Mouse (Mus musculus) CD8-positive naive resting alpha-beta T cell, adult 2 months (primary cell): Measurements from ENCODE around the gene Tnip1.

ENCODE experiments used
- DNase-seq, 2 experiments: peaks; one replicate each; pipeline ENCODE4 v3.0.0; 2022; ENCODE audit warnings: low read depth in 2 of 2, low spot score in 2 of 2

Gene Tnip1

DNA sequence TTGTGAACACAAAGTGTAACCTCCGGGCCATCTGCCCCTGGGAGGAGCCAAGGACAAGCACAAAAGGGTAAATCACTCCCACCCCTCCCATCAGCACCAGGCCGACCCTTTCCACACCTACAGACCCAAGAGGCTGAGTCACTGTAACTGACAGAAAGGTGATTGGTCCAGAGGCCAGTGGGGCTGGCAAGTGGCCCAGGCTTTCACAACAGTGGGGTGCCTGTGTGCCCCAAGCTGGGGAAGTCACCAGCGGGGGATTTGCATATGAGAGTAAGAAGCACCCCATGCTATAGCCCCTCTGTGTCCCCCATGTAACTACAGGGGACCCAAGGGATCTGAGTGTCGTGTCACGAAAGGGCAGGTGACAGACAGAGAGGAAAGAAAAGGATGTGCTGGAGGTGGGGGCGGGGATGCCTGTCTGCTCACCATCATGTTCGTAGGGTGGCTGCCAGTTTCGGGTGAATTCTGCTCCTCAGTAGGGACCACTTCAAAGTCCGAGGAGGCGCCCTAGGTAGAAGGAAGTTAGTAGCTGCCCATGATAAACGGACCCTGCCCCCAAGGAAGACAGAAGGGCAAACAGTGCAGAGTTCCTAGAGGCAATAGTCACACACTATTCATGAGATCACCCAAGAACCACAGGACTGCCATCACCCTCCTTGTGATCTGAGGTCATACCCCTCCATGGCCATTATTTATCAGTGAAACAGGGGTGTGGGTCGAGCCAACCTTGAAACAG lies 26.5 kb downstream of the Tnip1 start:
- DNase-seq: no peak

DNA sequence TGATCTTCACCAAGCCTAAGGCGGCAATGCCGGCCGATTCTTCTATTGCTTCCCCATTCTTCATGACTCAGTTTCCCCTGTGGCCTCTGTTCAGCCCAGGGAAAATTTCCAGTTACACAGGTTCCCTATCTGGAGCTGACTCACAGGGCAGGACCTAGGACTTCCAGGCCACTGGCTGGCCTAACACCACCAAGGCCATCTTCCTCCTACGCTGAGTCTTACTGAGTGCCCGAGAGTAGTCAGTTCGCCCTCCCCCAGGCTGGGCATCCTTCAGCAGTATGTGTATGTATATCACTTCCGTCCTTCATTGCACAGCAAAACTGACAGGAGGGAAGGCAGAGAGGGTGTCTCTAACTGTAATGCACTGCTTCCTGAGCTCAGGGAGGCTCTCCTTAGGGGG lies 28.5 kb downstream of the Tnip1 start:
- no peak for DNase-seq

DNA sequence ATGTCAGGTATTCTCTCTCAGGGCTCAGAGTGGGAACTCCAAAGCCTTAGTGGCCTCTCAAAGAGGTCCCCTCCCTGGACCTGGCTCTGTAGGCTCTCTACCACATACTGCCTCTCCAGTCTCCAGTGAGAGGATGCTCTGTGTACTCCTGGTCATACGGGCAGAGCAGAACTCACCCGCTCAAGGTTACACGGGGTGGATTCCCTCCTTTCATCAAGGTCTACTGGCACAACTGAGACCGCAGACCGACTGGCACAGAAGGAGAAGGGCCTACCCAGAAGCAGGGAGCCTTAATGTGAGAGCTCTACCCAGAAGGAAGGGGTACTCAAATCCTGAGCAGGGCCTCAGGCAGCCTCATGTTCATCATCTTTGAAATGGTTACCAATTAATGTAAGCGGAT lies 30.2 kb downstream of the Tnip1 start:
- no peak for DNase-seq

DNA sequence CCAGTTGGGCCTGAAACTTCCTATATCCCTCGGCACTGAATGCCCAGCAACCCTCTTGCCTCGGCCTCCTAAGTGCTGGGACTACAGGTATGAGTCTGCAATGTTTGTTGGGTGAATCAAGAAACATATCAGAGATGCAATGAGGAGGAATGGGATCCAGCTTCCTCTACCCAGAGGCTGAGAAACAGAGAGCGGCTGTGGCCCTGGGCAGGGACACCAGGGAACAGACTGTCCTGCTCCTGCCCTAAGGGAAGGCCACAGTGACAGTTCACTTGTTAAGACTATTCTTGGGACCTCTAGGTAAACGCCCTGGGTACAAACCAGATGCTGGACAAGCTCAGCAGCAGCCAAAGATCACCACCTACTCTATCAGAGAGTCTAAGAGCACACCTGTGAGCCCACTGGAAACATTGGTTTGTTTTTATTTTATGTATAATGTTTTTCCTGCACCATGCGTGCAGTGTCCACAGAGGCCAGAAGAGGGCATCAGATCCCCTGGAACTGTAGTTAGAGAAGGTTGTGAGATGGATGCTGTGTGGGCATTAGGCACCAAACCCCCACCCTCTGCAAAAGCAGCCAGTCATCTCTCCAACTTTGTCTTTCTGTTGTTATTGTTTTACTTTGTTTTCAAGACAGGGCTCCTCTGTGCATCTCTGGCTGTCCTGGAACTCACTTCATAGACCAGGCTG lies 31.2 kb downstream of the Tnip1 start:
- peak; percentile 51 to 74 for DNase-seq

- DNase-seq: no peak
Measured at GRCm38 (mm10) chr11:54930318-54930979, 32.3 kb downstream of the Tnip1 start.

DNA sequence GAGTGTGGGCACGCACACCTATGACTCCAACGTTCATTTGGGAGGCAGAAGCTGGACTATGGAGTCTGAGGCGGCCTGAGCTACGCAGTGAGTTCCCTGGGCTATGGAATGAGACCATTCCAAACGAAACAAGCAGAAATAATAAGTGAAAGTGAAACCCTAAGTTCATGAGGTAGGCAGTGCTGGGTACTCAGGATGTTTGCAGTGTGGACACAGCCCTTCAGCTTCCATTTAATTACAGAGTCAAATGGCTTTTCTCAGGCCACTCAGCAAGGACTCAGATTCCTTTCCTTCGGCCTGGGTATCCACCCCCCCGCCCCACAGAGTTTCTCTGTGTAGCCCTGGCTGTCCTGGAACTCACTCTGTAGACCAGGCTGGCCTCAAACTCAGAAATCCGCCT lies 33.0 kb downstream of the Tnip1 start:
- no peak for DNase-seq

DNA sequence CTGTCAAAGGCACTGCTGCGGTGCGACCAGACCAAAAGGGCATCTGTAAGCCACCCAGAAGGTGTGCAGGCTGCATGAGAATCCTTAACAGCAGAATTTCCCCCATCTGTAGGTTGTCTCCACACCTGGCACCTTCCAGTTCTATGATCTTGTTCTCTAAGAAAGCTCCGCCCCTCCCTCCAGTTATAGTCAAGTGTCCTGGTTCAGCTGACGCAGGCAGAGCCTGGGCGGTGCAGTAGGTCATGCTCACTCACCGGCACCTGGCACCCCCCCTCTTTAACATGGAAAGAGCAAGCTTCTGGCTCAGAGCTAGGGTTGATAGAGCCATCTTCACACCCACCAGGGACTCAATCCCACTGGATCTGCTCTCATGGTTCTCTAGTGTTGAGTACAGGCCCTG lies 33.4 kb downstream of the Tnip1 start:
- DNase-seq: no peak

DNA sequence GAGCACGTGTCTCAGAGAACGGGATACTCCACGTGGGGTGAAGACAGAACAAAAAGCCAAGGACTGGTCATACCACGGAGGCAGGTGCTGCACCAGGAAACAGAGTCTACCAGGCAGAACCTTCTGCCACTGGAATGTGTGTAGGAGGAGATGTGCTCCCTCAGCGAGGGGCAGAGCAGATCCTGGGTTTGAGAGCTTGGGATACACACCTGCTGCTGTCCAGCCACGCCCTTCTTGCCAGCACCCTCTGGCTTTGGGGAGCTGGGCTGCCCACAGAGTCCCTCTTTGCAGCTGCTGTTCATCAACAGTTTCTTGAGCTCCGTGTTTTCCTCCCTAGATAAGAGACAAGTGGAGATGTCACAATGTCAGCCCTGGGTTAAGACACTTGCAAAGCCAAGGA lies 33.8 kb downstream of the Tnip1 start:
- DNase-seq: no peak

DNA sequence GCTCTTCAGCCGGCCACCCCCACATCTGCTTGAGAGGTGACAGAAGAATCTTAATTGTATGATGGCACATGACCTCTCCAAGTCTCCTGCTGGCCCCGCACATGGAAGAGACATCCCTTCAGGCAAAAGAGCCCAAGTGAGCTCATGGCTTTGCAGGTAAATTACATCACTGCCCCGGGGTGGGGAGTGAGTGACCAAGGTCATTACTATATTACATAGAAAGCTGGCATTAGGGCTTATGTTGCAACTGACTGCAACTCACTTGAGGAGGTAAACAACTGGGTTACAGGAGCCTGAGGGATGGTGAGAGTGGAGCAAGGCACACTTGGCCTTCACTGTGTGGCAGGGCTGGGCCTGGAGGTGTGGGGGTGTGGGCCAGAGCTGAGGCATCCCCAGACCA lies 34.5 kb downstream of the Tnip1 start:
- DNase-seq: no peak

DNA sequence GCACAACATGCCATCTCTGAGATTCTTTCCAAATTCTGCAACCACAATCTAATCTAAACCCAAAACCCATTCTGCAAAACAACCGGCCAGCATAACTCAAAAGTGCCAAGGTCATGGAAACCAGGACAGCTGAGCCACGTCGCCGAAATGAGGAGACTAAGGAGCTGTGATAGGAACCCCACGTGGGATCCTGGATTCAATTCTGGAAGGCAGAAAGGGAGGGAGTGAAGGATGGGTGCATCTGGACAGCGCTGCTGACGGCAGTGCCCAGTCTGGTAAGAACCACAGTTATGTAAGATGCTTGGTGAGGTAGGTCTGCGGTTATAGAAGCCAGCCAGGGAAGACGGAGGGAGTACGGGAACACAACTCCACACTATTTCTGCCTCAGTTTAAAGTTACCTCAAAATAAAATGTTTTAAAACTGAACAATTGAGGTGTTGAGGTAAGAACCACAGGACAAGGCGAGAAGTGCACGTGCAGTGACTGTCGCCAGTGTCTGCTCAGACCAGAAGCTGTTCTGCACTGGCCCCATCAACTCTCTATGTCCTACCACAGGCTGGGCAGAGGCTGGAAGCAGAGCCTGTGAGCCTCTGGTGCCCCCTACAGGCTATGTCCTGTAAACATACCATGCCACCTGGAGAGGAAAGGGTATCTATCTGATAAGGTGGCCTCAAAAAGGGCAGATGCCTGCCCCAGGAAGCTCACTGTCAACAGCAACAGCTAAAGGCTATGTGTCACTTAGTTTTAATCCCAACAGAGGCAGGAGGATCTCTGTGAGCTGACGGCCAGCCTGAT lies 35.2 kb downstream of the Tnip1 start:
- peak; percentile 42 to 50 for DNase-seq

GRCm38 (mm10) chr11:54924145-54924544 lies 38.6 kb downstream of the Tnip1 start:
- no peak for DNase-seq

GRCm38 (mm10) chr11:54922488-54922887 lies 40.2 kb downstream of the Tnip1 start:
- DNase-seq: no peak

DNA sequence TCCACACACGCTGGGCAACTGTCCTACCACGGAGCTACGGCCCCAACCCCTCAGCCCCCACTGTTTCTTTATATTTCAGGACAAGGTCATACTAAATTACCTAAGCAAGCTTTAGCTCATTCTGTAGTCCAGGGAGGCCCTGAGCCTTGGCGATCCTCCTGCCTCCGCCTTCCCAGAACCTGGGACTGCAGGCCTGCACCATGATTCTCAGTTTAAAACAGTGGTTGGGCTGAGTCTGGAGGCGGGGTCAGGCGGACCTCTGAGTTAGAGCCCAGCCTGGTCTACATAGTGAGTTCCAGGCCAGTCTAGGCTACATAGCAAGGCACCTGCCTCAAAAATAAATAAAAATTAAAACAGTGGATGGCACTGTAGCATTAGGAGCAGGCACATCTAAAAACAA lies 40.9 kb downstream of the Tnip1 start:
- DNase-seq: no peak

GRCm38 (mm10) chr11:54920973-54921580 lies 41.6 kb downstream of the Tnip1 start:
- DNase-seq: no peak

- no peak for DNase-seq
Measured at GRCm38 (mm10) chr11:54920127-54920972, 42.4 kb downstream of the Tnip1 start.

DNA sequence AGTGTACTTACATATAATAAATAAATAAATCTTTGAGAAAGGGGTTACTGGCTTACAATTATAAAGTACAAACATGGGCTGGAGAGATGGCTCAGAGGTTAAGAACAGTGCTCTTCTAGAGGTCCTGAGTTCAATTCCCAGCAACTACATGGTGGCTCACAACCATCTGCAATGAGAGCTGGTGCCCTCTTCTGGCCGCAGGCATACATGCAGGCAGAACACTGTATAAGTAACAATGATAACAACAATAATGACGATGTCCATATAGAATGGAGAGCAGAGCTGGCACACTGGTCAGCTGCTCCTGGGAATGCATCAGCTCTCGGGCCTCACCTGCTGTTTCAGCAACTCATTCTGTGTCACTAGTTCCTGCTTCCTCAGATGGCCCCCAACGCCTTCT lies 44.4 kb downstream of the Tnip1 start:
- no peak for DNase-seq

GRCm38 (mm10) chr11:54917461-54917860 lies 45.3 kb downstream of the Tnip1 start:
- DNase-seq: no peak

DNA sequence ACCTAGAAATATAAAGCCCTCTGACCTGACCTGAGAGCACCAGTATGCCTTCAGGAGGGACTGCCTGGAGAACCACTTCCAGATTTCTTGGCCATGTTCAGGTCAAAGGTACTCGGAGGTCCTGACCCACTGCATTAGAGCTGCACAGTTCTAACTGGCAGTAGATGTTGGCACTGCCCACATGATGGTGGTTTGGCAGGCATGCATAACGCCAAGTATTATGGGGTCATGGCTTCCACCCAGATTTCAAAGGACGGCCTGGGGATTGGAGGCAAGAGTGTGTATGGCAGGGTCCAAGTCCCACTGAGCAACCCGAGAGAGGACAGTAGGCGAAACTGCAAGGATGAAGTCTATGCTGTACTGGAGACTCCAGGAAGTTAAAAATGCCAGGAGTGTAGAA lies 48.9 kb downstream of the Tnip1 start:
- no peak for DNase-seq

GRCm38 (mm10) chr11:54912503-54913316 lies 50.0 kb downstream of the Tnip1 start:
- no peak for DNase-seq
